Mouse (Mus musculus): ENCODE results near the gene Robo4. TPM values are rescaled to one million over a fixed set of nuclear protein-coding genes. Genes with fewer than 3 reads are reported as not detected.

Robo4 gene
- polyA plus RNA-seq, 1 experiment from 2014 or later, result 7.7 TPM

GRCm38 (mm10) chr9:37409698-37410445 is 8.2 kb downstream of the Robo4 start:
- whole genome bisulfite sequencing, result 82% methylated on average over 8 of the region's 8 CpGs
- no peaks in the 10 kb centered on the region for H3K9me3 ChIP-seq
- no peak for DNase-seq (ENCODE audit: low spot score)
- no peaks in the 10 kb centered on the region for H3K36me3 ChIP-seq
- H3K4me1 ChIP-seq (replicated peaks), result peaks cover 9% of the 10 kb centered on the region
- no peak overlapping the region for H3K4me3 ChIP-seq
- peaks cover 25% of the 10 kb centered on the region for H3K27me3 ChIP-seq (ENCODE audit: insufficient read depth, poor library complexity, severe bottlenecking)
- no peak overlapping the region for H3K27ac ChIP-seq

- no peak for DNase-seq (ENCODE audit: low spot score)
- H3K27ac ChIP-seq, result no peak overlapping the region
- peaks cover 22% of the 10 kb centered on the region for H3K27me3 ChIP-seq (ENCODE audit: insufficient read depth, poor library complexity, severe bottlenecking)
- 65% methylated on average over 3 of the region's 3 CpGs for whole genome bisulfite sequencing
- H3K4me1 ChIP-seq (replicated peaks), result peaks cover 5% of the 10 kb centered on the region
- no peaks in the 10 kb centered on the region for H3K9me3 ChIP-seq
- H3K36me3 ChIP-seq, result no peaks in the 10 kb centered on the region
- no peak overlapping the region for H3K4me3 ChIP-seq
Observed at GRCm38 (mm10) chr9:37412989-37413388, 11.3 kb downstream of the Robo4 start.

DNA sequence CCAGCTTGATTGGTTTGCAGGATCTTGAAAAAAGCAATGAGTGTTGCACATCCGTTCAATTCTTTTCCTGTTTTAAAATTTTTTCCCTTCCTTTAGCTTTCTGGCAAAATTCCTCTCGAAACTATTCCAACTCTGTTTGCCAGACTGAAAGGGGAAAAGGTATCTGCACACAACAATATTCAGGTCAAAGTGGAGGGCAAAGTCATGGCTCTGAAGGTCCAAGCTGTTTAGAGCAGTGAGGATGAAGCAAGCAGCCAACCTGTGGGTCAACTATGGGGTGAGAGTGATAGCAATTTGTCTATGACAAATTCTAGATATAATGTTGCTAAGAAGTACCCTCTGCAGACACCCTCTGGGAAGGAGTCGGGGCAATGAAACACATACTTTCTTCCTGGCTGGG is 13.0 kb downstream of the Robo4 start:
- Histone ChIP-seq H3K27me3 (ENCODE audit: insufficient read depth, poor library complexity, severe bottlenecking) (peaks cover 30% of the 10 kb centered on the region), H3K4me3 (no peak overlapping the region), H3K27ac (no peak overlapping the region), H3K9me3 (no peaks in the 10 kb centered on the region), H3K36me3 (no peaks in the 10 kb centered on the region), H3K4me1 (replicated peaks) (no peaks in the 10 kb centered on the region)
- no peak for DNase-seq (ENCODE audit: low spot score)
- 80% methylated on average over 3 of the region's 3 CpGs for WGBS

DNA sequence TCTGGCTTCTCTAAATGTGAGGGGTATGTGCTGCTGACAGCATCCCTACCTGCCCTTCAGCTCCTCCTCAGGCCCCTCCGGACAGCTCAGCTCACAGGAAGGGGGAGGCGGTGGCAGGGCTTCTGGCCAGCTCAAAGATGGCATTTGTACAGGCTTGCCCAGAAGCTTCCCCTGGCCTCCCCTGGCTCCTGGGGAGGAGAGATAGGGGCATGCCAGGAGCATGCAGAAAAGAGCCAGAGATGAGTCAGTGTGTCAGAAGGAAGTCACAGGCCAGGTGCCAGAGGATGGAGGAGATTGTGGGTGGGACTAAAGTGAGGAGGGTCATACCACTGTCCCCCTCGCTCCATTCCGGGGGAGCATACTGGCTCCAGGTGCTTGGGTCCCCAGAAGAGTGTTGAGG is 17.1 kb downstream of the Robo4 start:
- no peak for DNase-seq (ENCODE audit: low spot score)
- Histone ChIP-seq H3K36me3 (no peaks in the 10 kb centered on the region), H3K4me3 (no peak overlapping the region), H3K4me1 (replicated peaks) (peaks cover 12% of the 10 kb centered on the region), H3K9me3 (no peaks in the 10 kb centered on the region), H3K27me3 (ENCODE audit: insufficient read depth, poor library complexity, severe bottlenecking) (peaks cover 69% of the 10 kb centered on the region), H3K27ac (no peak overlapping the region)
- 85% methylated on average over 4 of the region's 4 CpGs for WGBS

DNA sequence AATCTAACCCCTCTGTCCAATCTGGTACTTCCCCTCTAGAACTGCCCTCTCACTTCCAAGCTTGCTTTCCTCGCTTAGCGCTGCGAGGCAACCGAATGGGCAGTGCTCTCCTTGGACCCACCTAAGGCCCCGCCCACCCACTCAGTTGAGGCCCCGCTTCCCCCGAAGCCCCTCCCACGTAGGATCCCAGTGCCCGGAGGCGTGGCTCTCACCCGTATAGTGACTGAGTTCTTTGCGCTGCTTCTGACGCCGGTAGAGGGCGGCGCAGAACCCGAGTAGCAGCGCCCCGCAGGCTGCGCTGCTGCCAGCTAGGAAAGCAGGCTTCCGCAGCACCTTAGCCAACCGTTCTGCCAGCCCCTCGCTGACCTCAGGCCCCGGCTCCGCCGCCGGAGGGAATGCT is 19.0 kb downstream of the Robo4 start:
- H3K4me1 ChIP-seq (replicated peaks), result peaks cover 12% of the 10 kb centered on the region
- H3K9me3 ChIP-seq, result no peaks in the 10 kb centered on the region
- H3K27me3 ChIP-seq (ENCODE audit: insufficient read depth, poor library complexity, severe bottlenecking), result peaks cover 73% of the 10 kb centered on the region
- peak overlapping the region; percentile 43 for H3K4me3 ChIP-seq
- no peak overlapping the region for H3K27ac ChIP-seq
- WGBS, result under 1% methylated on average over 27 of the region's 27 CpGs
- peak; percentile 90 for DNase-seq (ENCODE audit: low spot score)
- no peaks in the 10 kb centered on the region for H3K36me3 ChIP-seq

DNA sequence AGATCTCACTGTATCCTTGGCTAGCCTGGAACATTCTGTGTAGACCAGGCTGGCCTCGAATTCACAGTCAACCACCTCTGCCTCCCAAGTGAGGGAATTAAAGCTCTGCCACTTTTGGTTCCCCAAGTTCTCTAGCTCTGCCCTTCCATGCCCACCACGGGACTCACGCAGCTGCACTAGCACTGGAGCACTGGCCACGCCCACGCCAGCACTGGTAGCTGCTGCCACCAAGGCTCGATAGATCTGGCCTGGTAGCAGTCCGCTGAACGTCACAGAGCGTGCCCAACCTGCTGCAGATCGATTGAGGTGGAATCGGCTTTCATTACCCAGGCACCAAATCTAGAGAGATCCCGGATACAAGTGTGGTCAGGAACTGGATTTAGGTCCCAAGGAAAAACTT is 19.5 kb downstream of the Robo4 start:
- Histone ChIP-seq H3K36me3 (no peaks in the 10 kb centered on the region), H3K27me3 (ENCODE audit: insufficient read depth, poor library complexity, severe bottlenecking) (peaks cover 73% of the 10 kb centered on the region), H3K4me3 (peak overlapping the region; percentile 43), H3K4me1 (replicated peaks) (peaks cover 12% of the 10 kb centered on the region), H3K27ac (no peak overlapping the region), H3K9me3 (no peaks in the 10 kb centered on the region)
- WGBS, result 21% methylated on average over 12 of the region's 12 CpGs
- DNase-seq (ENCODE audit: low spot score), result no peak

- H3K4me3 ChIP-seq, result peak overlapping the region; percentile 30
- H3K9me3 ChIP-seq, result no peaks in the 10 kb centered on the region
- H3K4me1 ChIP-seq (replicated peaks), result peaks cover 24% of the 10 kb centered on the region
- H3K27me3 ChIP-seq (ENCODE audit: insufficient read depth, poor library complexity, severe bottlenecking), result peaks cover 85% of the 10 kb centered on the region
- no peak for DNase-seq (ENCODE audit: low spot score)
- no peaks in the 10 kb centered on the region for H3K36me3 ChIP-seq
- H3K27ac ChIP-seq, result no peak overlapping the region
- WGBS, result 17% methylated on average over 26 of the region's 26 CpGs
Observed at GRCm38 (mm10) chr9:37429326-37429725, 27.6 kb downstream of the Robo4 start.

DNA sequence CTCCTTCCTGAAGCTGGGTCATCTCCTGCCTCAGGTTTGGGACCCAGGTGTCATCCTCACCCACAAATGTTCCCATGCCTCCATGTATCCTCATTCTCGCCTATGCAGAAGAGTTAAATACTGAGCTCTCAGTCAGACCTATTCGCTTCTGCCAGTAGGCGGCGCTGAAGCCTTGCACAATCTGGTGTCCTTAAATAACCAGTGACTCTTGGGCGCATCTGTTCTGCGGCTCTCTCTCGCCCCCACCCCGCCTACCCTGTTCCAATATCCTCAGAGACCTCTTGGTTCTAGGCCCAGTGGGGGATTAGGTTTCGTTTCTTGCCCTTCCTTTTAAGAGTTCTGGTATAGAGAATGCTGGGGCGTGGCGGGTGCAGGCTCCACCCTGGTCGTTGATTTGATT is 28.9 kb downstream of the Robo4 start:
- Histone ChIP-seq H3K9me3 (no peaks in the 10 kb centered on the region), H3K4me1 (replicated peaks) (peaks cover 28% of the 10 kb centered on the region), H3K36me3 (no peaks in the 10 kb centered on the region), H3K27me3 (ENCODE audit: insufficient read depth, poor library complexity, severe bottlenecking) (peaks cover 94% of the 10 kb centered on the region), H3K4me3 (peak overlapping the region; percentile 30; the same call in 1 of the 2 replicates), H3K27ac (no peak overlapping the region)
- 1% methylated on average over 12 of the region's 12 CpGs for WGBS
- peak; percentile 87 for DNase-seq (ENCODE audit: low spot score)

GRCm38 (mm10) chr9:37432026-37432666 is 30.4 kb downstream of the Robo4 start:
- Histone ChIP-seq H3K27ac (peak overlapping the region; percentile 47; the same call in 1 of the 2 replicates), H3K9me3 (no peaks in the 10 kb centered on the region), H3K36me3 (no peaks in the 10 kb centered on the region), H3K4me3 (peak overlapping the region; percentile 44), H3K27me3 (ENCODE audit: insufficient read depth, poor library complexity, severe bottlenecking) (peaks cover 98% of the 10 kb centered on the region), H3K4me1 (replicated peaks) (peaks cover 28% of the 10 kb centered on the region)
- WGBS, result under 1% methylated on average over 16 of the region's 17 CpGs
- peak; percentile 50 for DNase-seq (ENCODE audit: low spot score)

DNA sequence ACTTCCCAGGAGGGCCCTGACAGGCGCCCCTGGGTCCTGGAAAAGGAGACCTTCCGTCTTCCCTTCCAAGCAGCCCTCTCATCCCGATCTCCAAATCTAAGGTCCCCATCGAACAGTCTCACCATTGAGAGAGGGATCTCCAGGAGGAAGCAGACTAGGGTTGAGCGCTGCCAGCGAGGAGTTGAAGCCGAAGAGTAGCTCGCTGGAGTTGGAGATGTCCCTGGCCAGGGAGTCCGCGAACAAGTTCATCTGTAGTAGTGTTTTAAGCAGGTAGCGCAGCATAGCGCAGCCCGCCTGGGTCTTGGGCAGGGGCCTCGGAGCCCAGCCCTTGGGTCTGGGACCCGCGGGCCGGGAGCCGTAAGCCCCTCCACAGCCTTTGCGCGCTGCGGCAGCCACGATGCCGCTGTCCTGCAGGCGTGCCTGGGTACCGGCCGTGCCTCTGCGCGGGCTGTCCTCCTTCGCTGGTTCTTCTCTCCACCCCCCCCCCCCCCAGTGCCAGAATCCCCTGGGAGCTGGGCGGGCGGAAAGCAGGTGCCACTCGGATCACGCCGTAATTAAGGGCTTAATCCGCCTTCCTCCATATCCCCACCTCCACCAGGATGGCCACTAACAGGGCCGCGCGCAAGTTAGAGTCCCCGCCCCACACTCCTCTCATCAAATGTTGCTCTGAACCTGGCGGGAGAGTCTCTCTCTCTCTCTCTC is 31.2 kb downstream of the Robo4 start, which contains the start of gene Robo3:
TSS of gene Robo3 (minus strand) at position 527 of the 702 bp plus-strand sequence.
- no peaks in the 10 kb centered on the region for H3K36me3 ChIP-seq
- H3K27me3 ChIP-seq (ENCODE audit: insufficient read depth, poor library complexity, severe bottlenecking), result peaks cover 98% of the 10 kb centered on the region
- peak within 1 kb of the TSS; percentile 47; the same call in 1 of the 2 replicates for H3K27ac ChIP-seq
- peaks cover 30% of the 10 kb centered on the region for H3K4me1 ChIP-seq (replicated peaks)
- DNase-seq (ENCODE audit: low spot score), result no peak
- H3K9me3 ChIP-seq, result no peaks in the 10 kb centered on the region
- under 1% methylated on average over 40 of the region's 40 CpGs for WGBS
- peak within 1 kb of the TSS; percentile 44 for H3K4me3 ChIP-seq

DNA sequence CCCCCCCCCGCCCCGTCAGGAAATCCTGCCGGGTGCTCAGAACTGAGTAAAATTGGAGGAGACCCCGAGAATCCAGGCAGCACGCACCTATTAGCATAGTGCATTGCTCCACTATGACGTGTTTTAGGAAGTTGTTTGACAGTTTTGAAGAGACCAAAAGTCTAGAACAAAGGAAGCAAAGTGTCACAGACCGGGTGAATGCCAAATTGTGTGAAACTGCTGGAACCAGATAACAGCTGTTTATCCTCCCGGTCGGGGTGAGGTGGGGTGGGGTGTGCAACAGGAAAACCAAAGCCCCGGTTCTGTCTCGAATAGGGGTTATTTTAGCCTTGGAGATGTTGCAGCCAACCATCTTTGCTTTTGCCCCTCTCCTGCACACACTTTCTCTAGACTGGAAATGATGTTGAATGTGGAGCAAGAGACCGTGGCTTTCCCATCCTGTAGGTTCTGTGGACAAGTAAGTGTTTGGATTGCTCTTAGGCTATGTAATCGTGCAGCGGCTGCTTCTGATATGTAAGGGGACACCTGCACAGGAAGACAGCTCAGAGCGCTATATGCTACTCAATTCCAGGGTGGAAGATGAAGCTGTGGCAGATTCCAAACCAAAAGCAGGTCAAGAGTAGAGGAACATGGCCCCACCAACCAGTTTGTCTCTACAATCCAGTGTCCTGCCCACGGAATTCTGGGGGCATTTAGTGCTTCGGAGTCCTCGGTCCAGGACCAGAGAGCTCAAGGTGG is 32.3 kb downstream of the Robo4 start:
- Histone ChIP-seq H3K27me3 (ENCODE audit: insufficient read depth, poor library complexity, severe bottlenecking) (peaks cover 98% of the 10 kb centered on the region), H3K4me1 (replicated peaks) (peaks cover 36% of the 10 kb centered on the region), H3K27ac (no peak overlapping the region), H3K4me3 (0 out of 2 replicates have a peak overlapping the region, but pooled peaks have one; percentile 44), H3K36me3 (no peaks in the 10 kb centered on the region), H3K9me3 (no peaks in the 10 kb centered on the region)
- no peak for DNase-seq (ENCODE audit: low spot score)
- WGBS, result 2% methylated on average over 18 of the region's 18 CpGs

DNA sequence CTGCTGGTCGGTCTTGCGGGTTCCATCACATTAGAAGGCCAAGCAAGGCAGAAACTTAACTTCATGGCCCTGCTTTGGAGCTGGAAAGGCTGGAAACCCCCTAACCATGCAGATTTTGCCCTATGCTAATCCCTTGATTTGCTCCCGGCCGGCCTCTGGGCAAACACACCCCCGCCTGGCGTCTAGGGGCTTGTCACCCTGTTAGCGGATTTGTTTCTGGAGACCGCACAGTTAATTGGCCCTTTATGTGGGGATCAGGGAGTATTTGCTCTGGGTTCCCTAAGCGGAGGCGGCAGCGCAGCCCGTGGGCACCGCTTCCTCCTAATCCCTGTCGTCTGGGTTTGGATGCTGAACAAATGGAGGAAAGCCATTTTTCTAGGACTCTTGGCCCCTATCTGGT is 33.2 kb downstream of the Robo4 start:
- under 1% methylated on average over 14 of the region's 14 CpGs for WGBS
- Histone ChIP-seq H3K4me3 (no peak overlapping the region), H3K36me3 (no peaks in the 10 kb centered on the region), H3K27ac (no peak overlapping the region), H3K4me1 (replicated peaks) (peaks cover 29% of the 10 kb centered on the region), H3K9me3 (no peaks in the 10 kb centered on the region), H3K27me3 (ENCODE audit: insufficient read depth, poor library complexity, severe bottlenecking) (peaks cover 96% of the 10 kb centered on the region)
- DNase-seq (ENCODE audit: low spot score), result no peak

Measured in hindbrain, embryonic 10.5 days (tissue).